ENCODE assay signal across 22 mouse cellular contexts in the genomic region with DNA sequence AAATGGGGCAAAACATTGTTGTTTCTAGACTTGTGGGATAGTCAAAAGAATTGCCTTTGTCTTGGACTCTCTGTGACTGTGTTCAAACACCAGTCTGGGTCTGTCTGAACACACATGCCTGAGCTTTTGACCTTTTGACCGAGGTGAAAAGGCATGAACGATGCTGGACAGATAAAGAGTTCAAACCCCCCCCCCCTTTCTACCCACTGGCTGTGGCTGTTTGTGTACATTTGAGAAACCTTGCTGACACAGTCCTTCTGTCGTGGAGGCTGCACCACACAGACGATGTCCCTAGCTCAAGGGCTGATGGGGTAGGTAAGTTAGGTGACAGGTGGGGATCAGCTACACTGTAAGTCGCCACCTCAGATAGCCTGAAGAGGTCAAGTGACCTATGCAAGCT.
DNase-seq lines count a peak whose midpoint lies in the region; ATAC-seq lines count a peak whose summit lies in the region.
"Had no signal": no experiment of that assay in that cellular context is flagged by ENCODE, and none has a peak within 500 bp of the region (broad histone marks: within the 10 kb centered on the region; RNA-seq: fewer than 3 reads in every experiment).

No protein-coding gene starts in this region.

- no peak overlapping the region for H3K4me3 ChIP-seq in heart, embryonic 15.5 days
- H3K4me3 ChIP-seq in liver, embryonic 13.5 days (replicated peaks) = no peak overlapping the region
- H3K4me3 ChIP-seq: embryonic facial prominence, embryonic 15.5 days; kidney, embryonic 15.5 days; lung, embryonic 15.5 days; neural tube, embryonic 13.5 days had no signal

- no peak overlapping the region for H3K27ac ChIP-seq in heart, embryonic 15.5 days
- no peak overlapping the region for H3K27ac ChIP-seq in liver, embryonic 13.5 days
- H3K27ac ChIP-seq: embryonic facial prominence, embryonic 15.5 days; kidney, embryonic 15.5 days; lung, embryonic 15.5 days; neural tube, embryonic 13.5 days had no signal

- ATAC-seq in heart, embryonic 15.5 days (replicated peaks; ENCODE audit: insufficient number of reproducible peaks, insufficient read depth, low FRiP score, low read depth) = no peak
- peak; percentile 70 for ATAC-seq in liver, embryonic 13.5 days (ENCODE audit: low read depth)
- ATAC-seq: forebrain, embryonic 16.5 days; inflammation-experienced regulatory T-cells, adult 6 months had no signal

- no peak overlapping the region for H3K9ac ChIP-seq in heart, embryonic 15.5 days
- H3K9ac ChIP-seq in liver, embryonic 13.5 days = no peak overlapping the region
- H3K9ac ChIP-seq: embryonic facial prominence, embryonic 15.5 days; kidney, embryonic 15.5 days; lung, embryonic 15.5 days; neural tube, embryonic 13.5 days had no signal

- peak; percentile 59 for DNase-seq in embryo, embryonic 10 days (ENCODE audit: low spot score)
- DNase-seq in embryo, embryonic 11 days = no peak
- DNase-seq in heart, adult 18-20 months = no peak
- peak; percentile 54 for DNase-seq in embryo, embryonic 10.5 days (ENCODE audit: low spot score)
- no peak for DNase-seq in liver, embryonic 13.5 days
- DNase-seq in frontal cortex, postnatal 14 days (ENCODE audit: low spot score in 2 of 2) = no peak
- no peak for DNase-seq in urinary bladder, adult 18-20 months (ENCODE audit: low spot score in 2 of 2)
- DNase-seq: adrenal gland, adult 8-10 months; cerebellum, adult 9-10 months; kidney, postnatal 4 days; lung, postnatal 4 days; right cerebral cortex, postnatal 14 days; spleen, adult 18-20 months; thymus, postnatal 36 days had no signal

- H3K27me3 ChIP-seq in heart, embryonic 15.5 days = peaks cover 13% of the 10 kb centered on the region; the same call in 1 of the 2 replicates
- no peaks in the 10 kb centered on the region for H3K27me3 ChIP-seq in liver, embryonic 13.5 days
- H3K27me3 ChIP-seq: lung, embryonic 15.5 days; neural tube, embryonic 13.5 days had no signal

- 0 out of 2 replicates have a peak overlapping the region, but pooled peaks have one; percentile 8 for H3K4me2 ChIP-seq in heart, embryonic 15.5 days
- no peak overlapping the region for H3K4me2 ChIP-seq in liver, embryonic 13.5 days
- H3K4me2 ChIP-seq: embryonic facial prominence, embryonic 15.5 days; kidney, embryonic 15.5 days; lung, embryonic 15.5 days; midbrain, embryonic 11.5 days; neural tube, embryonic 13.5 days had no signal

- no peaks in the 10 kb centered on the region for H3K36me3 ChIP-seq in heart, embryonic 15.5 days
- H3K36me3 ChIP-seq in liver, embryonic 13.5 days = no peaks in the 10 kb centered on the region
- H3K36me3 ChIP-seq: embryonic facial prominence, embryonic 15.5 days; kidney, embryonic 15.5 days; lung, embryonic 15.5 days; neural tube, embryonic 13.5 days had no signal

- no peaks in the 10 kb centered on the region for H3K9me3 ChIP-seq in heart, embryonic 15.5 days (replicated peaks)
- no peaks in the 10 kb centered on the region for H3K9me3 ChIP-seq in liver, embryonic 13.5 days (replicated peaks)
- H3K9me3 ChIP-seq: embryonic facial prominence, embryonic 15.5 days; kidney, embryonic 15.5 days; lung, embryonic 15.5 days; neural tube, embryonic 13.5 days had no signal

- WGBS in heart, embryonic 15.5 days = 22% methylated on average over 5 of the region's 5 CpGs
- WGBS in liver, embryonic 13.5 days (ENCODE audit: insufficient replicate concordance) = 39% methylated on average over 5 of the region's 5 CpGs

- H3K4me1 ChIP-seq in heart, embryonic 15.5 days (replicated peaks) = peaks cover 23% of the 10 kb centered on the region
- no peaks in the 10 kb centered on the region; the same call in 1 of the 2 replicates for H3K4me1 ChIP-seq in liver, embryonic 13.5 days (replicated peaks)
- H3K4me1 ChIP-seq: embryonic facial prominence, embryonic 15.5 days; lung, embryonic 15.5 days had no signal

Comparison
In these comparisons a context has a peak if more than half of its experiments do, and no peak if none do; other contexts are left out.
1. DNase-seq: peak in embryo, embryonic 10 days (single experiment) and embryo, embryonic 10.5 days (single experiment); none in embryo, embryonic 11 days (single experiment), heart, adult 18-20 months (0 of 2), liver, embryonic 13.5 days (single experiment), frontal cortex, postnatal 14 days (0 of 2) and urinary bladder, adult 18-20 months (0 of 2).